Mouse (Mus musculus) heart, embryonic 11.5 days (tissue): ENCODE measurements around the gene Epb41l4b. TPM values are rescaled to one million over a fixed set of nuclear protein-coding genes. Genes with fewer than 3 reads are reported as not detected.

Experiments
- ATAC-seq: fragments of 200-750 bp; cut with Nextera tagmentation; replicated peaks from 2 replicates; pipeline ENCODE4 v1.8.0; 2017; ENCODE audit warnings: moderate library complexity; ENCODE audit not compliant: insufficient number of reproducible peaks, low FRiP score, low TSS enrichment
- H3K27ac ChIP-seq: fragments of 300-500 bp; sonication (generic); 2 replicates; pipeline ENCODE4 v1.5.1; 2014; ENCODE audit warnings: mild to moderate bottlenecking, low read depth, low read length
- H3K27me3 ChIP-seq: fragments of 300-500 bp; sonication (generic); 2 replicates; pipeline ENCODE4 v1.6.1; 2014; ENCODE audit warnings: mild to moderate bottlenecking, low read length, mixed read lengths; ENCODE audit not compliant: control insufficient read depth, insufficient read depth
- H3K36me3 ChIP-seq: fragments of 300-500 bp; sonication (generic); 2 replicates; pipeline ENCODE4 v1.6.1; 2014; ENCODE audit warnings: mild to moderate bottlenecking, low read length, moderate library complexity, mixed read lengths; ENCODE audit not compliant: control insufficient read depth, insufficient read depth
- H3K4me1 ChIP-seq: fragments of 300-500 bp; sonication (generic); 2 replicates; pipeline ENCODE4 v1.6.1; 2014; ENCODE audit warnings: low read length; ENCODE audit not compliant: control insufficient read depth, insufficient read depth
- H3K4me2 ChIP-seq: fragments of 300-500 bp; sonication (generic); 2 replicates; pipeline ENCODE4 v1.6.1; 2014; ENCODE audit warnings: mild to moderate bottlenecking, moderate library complexity
- H3K4me3 ChIP-seq: fragments of 300-500 bp; sonication (generic); 2 replicates; pipeline ENCODE4 v1.5.1; 2014; ENCODE audit warnings: low read depth, low read length
- H3K9ac ChIP-seq: fragments of 300-500 bp; sonication (generic); 2 replicates; pipeline ENCODE4 v1.6.1; 2014; ENCODE audit warnings: mild to moderate bottlenecking, low read depth, low read length, moderate library complexity
- H3K9me3 ChIP-seq: fragments of 300-500 bp; sonication (generic); replicated peaks from 2 replicates; pipeline ENCODE4 v1.6.1; 2016; ENCODE audit warnings: low read length; ENCODE audit not compliant: control insufficient read depth
- WGBS: fragments of 180-500 bp; shearing (Covaris S2); extraction: QIAGEN DNeasy Blood & Tissue Kit; methylation state at CpG from one replicate; pipeline ENCODE4 v1.1.7; 2014; ENCODE audit not compliant: insufficient replicate concordance; 5-methylcytosine and 5-hydroxymethylcytosine counted together
- polyA plus RNA-seq: library from polyadenylated mRNA; unstranded; fragments of >200 nt; fragmentation: Nextera tagmentation; extraction: Ambion mirVana; gene quantifications from 2 replicates; pipeline ENCODE4 v1.2.1, GENCODE M21; 2014

The Epb41l4b gene
- polyA plus RNA-seq, 1 experiment from 2014 or later, result 0.67 TPM

DNA sequence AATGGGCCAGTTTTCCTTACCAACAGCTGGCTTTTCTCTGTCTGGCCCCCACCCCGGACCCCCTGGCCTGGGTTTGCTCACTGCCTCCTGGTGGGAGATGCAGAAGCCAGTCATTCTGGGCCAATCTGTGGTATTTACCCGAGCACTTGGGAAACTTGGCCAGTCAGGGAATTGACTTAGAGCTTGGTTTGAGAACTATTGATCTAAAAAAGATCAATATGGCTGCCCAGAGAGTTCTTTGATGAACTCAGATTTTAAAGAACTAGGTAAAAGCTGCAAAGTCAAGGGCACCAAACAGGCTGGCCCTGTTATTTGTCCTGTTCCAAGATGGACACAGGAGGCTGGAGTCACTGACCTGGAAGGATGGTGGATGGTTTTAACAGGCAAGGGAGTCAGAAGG lies 84.6 kb downstream of the Epb41l4b start:
- 71% methylated on average over 2 of the region's 2 CpGs for WGBS
- Histone ChIP-seq H3K27me3 (no peaks in the 10 kb centered on the region), H3K4me3 (no peak overlapping the region), H3K4me1 (0 out of 2 replicates have a peak, but pooled peaks cover 6% of the 10 kb centered on the region), H3K9ac (no peak overlapping the region), H3K4me2 (no peak overlapping the region), H3K36me3 (no peaks in the 10 kb centered on the region), H3K27ac (no peak overlapping the region), H3K9me3 (no peaks in the 10 kb centered on the region)
- no peak for ATAC-seq

DNA sequence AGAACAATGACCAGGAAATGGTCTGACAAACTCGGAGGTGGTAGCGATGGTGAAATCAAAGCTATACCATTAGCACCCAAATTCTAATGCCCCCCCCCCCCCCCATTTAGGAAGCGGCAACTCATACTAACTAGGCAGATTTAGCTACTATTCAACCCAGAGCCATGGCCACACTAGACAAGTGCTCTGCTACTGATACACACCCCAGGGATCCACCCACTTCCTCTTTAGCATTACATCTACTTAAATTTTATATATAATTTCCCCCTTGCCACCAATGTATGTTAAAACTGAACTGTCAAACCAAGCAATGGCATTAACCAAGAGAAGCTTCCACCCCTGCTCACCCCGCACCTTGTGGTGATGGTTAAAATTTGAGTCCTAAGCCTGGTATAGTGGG lies 85.6 kb downstream of the Epb41l4b start:
- H3K4me1 ChIP-seq, result 0 out of 2 replicates have a peak, but pooled peaks cover 6% of the 10 kb centered on the region
- 83% methylated on average over 4 of the region's 4 CpGs for WGBS
- no peak overlapping the region for H3K4me3 ChIP-seq
- H3K27me3 ChIP-seq, result no peaks in the 10 kb centered on the region
- H3K27ac ChIP-seq, result no peak overlapping the region
- no peak for ATAC-seq
- H3K36me3 ChIP-seq, result no peaks in the 10 kb centered on the region
- H3K9ac ChIP-seq, result no peak overlapping the region
- H3K9me3 ChIP-seq, result no peaks in the 10 kb centered on the region
- H3K4me2 ChIP-seq, result no peak overlapping the region

DNA sequence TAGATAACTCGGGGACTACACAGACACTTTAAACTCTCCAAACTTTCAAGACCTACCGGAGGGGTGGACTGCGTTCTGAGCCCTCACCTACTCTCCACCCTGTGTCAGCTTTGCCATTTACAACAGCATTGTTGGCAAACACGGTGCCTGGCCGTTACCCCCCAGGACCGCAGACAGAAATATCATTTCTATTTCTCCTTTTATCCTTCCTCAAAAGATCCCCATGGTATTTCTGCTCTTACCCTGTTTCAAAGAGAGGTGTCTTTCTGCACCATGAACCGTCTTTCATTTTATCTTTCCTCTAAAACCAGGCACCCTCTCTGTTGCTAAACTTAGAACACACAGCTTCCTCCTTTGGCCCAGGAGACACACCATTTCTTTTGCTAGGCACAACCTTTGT lies 87.6 kb downstream of the Epb41l4b start:
- WGBS, result 51% methylated on average over 7 of the region's 7 CpGs
- H3K4me3 ChIP-seq, result no peak overlapping the region

DNA sequence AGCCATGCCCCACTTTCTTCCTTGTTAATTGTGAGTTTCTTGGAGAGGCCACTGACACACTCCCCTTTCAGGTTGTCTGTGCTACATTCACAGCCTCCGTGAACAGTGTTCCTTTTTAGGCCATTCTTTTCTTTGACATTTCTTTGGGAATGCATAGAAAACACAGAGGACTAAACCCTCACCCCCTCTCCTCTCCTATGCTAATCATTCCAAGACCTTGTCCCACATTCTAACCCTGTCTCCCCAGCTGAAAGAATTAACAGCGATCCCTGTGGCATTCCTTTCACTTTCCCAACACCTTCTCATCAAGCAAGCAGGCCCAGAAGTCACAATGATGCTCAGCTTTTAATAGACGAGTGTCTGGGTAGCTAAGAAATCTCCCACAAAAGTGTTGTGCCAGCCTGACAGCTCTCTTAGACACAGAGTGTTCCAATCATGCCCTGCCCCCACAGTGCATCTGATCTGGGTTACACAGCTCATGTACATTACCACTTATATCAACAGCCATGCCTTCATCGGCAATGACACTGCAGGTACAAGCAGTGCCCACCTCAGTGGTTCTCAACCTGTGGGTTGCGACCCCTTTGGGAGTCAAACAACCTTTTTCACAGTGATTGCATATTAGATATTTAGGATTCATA lies 93.8 kb downstream of the Epb41l4b start:
- Histone ChIP-seq H3K4me3 (no peak overlapping the region), H3K27ac (no peak overlapping the region), H3K9ac (no peak overlapping the region), H3K36me3 (no peaks in the 10 kb centered on the region), H3K4me2 (no peak overlapping the region), H3K27me3 (no peaks in the 10 kb centered on the region), H3K9me3 (no peaks in the 10 kb centered on the region), H3K4me1 (no peaks in the 10 kb centered on the region)
- no peak for ATAC-seq
- WGBS, result 59% methylated on average over 5 of the region's 5 CpGs

More for the DNA sequence above, 87.6 kb downstream of the Epb41l4b start:
- no peaks in the 10 kb centered on the region for H3K9me3 ChIP-seq
- H3K27me3 ChIP-seq, result no peaks in the 10 kb centered on the region
- H3K9ac ChIP-seq, result no peak overlapping the region
- no peaks in the 10 kb centered on the region for H3K36me3 ChIP-seq
- no peak overlapping the region for H3K27ac ChIP-seq
- H3K4me2 ChIP-seq, result peak overlapping the region; percentile 2; the same call in 1 of the 2 replicates
- ATAC-seq, result no peak
- 0 out of 2 replicates have a peak, but pooled peaks cover 6% of the 10 kb centered on the region for H3K4me1 ChIP-seq

DNA sequence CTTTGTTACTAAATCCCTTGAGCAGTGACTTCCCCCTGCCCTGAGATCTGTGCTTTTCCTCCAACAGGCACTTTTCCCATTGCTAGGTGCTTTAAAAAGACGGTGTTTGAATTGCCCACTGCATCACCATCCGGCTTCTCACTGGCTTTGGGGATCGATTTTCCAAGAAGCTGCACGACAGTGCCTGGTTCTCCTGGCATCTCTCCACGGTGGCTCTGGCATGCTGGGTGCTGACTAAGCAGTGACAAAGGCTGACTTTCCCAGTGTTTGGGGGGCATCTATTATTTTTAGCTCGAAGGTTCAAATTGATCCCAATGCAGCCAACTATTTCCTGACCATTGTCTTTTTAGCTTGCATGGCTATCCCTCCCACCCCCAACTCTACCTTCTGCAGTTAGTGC lies 94.7 kb downstream of the Epb41l4b start:
- no peak overlapping the region for H3K4me2 ChIP-seq
- no peaks in the 10 kb centered on the region for H3K9me3 ChIP-seq
- no peak overlapping the region for H3K27ac ChIP-seq
- no peaks in the 10 kb centered on the region for H3K36me3 ChIP-seq
- ATAC-seq, result no peak
- H3K9ac ChIP-seq, result no peak overlapping the region
- no peaks in the 10 kb centered on the region for H3K27me3 ChIP-seq
- no peak overlapping the region for H3K4me3 ChIP-seq
- WGBS, result 63% methylated on average over 6 of the region's 6 CpGs
- no peaks in the 10 kb centered on the region for H3K4me1 ChIP-seq

DNA sequence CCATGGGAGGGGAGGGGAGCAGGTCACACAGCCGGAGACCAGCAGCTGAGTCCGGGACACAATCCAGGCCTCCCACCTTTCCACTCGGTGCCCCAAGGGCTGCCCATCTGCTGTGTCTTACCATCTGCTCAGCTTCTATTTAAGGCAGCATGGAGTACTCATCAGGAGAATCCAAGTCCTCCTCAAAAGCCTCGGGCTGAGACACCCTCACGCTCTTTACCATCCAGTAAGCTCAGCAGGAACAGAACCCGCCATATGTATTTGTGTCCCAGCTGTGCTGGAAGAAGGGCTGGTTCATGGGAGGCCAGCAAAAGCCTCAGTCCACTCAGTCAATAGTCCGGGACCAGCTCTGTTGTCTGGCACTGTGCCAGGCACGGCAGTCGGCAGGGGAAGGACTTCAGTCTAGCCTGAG lies 97.1 kb downstream of the Epb41l4b start:
- no peak overlapping the region for H3K4me3 ChIP-seq
- no peaks in the 10 kb centered on the region for H3K4me1 ChIP-seq
- no peak overlapping the region for H3K27ac ChIP-seq
- ATAC-seq, result no peak
- no peak overlapping the region for H3K4me2 ChIP-seq
- H3K9me3 ChIP-seq, result no peaks in the 10 kb centered on the region
- no peaks in the 10 kb centered on the region for H3K36me3 ChIP-seq
- no peak overlapping the region for H3K9ac ChIP-seq
- no peaks in the 10 kb centered on the region for H3K27me3 ChIP-seq
- 69% methylated on average over 9 of the region's 9 CpGs for WGBS

DNA sequence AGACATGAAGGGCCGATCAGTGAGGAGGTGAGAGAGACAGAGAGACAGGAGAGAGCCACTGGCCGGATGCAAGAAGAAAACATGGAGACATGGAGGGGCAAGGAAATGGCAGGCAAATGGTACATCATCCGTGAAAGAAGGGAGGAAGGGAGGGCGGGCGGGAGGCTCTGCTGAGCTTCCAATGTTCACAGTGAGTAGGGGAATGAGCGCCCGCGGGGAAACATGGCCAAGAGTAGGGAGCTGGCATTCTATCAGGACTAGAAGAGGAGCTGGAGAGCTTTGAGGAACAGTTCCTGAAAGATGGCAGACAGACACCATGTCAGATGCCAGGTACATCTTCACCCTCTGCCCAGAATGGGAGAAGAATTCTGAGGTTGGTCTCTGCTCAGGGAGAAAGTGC lies 99.6 kb downstream of the Epb41l4b start:
- no peak overlapping the region for H3K9ac ChIP-seq
- no peak for ATAC-seq
- H3K9me3 ChIP-seq, result no peaks in the 10 kb centered on the region
- H3K27me3 ChIP-seq, result no peaks in the 10 kb centered on the region
- H3K27ac ChIP-seq, result no peak overlapping the region
- 90% methylated on average over 8 of the region's 8 CpGs for WGBS
- no peak overlapping the region for H3K4me3 ChIP-seq
- H3K36me3 ChIP-seq, result no peaks in the 10 kb centered on the region
- H3K4me1 ChIP-seq, result peaks cover 4% of the 10 kb centered on the region; the same call in 1 of the 2 replicates
- no peak overlapping the region for H3K4me2 ChIP-seq

DNA sequence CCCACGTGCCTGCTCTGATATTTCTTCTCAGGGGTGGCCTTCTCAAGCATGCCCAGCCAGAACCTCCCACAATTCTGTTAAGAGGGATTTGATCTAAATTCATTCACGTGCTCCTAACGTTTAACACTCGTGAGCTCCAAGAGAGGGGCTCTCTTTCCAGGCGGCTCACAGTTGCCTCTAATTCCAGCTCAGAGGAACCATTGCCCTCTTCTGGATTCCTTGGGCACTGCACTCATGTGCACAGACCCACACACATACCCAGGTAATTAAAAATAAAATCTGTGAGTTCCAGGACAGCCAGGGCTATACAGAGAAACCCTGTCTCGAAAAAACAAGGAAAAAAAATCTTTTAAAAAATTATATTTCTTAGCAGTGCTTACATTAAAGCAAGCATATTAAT lies 101.6 kb downstream of the Epb41l4b start:
- Histone ChIP-seq H3K36me3 (no peaks in the 10 kb centered on the region), H3K4me3 (no peak overlapping the region), H3K27me3 (no peaks in the 10 kb centered on the region), H3K9ac (no peak overlapping the region), H3K27ac (no peak overlapping the region), H3K4me2 (no peak overlapping the region), H3K9me3 (no peaks in the 10 kb centered on the region), H3K4me1 (peaks cover 4% of the 10 kb centered on the region; the same call in 1 of the 2 replicates)
- 86% methylated on average over 6 of the region's 6 CpGs for WGBS
- no peak for ATAC-seq

DNA sequence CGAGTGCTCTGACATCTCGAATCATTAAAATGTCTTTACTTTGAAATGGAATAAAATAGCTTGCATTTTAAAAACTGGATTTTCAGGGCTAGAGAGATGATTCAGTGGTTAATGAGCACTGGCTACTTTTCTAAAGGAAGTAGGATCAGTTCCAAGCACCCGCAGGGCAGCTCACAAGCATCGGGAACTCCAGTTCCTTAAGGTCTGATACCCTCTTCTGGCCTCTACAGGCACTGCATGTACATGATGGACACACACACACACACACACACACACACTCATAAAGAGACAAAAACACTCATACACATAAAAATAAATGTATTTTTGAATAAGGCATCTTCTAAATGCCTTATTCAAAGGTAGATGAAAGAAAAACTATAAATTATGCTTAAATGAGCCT lies 102.0 kb downstream of the Epb41l4b start:
- Histone ChIP-seq H3K9me3 (no peaks in the 10 kb centered on the region), H3K27ac (no peak overlapping the region), H3K9ac (no peak overlapping the region), H3K4me3 (no peak overlapping the region), H3K36me3 (no peaks in the 10 kb centered on the region), H3K4me2 (no peak overlapping the region), H3K4me1 (peaks cover 4% of the 10 kb centered on the region; the same call in 1 of the 2 replicates), H3K27me3 (no peaks in the 10 kb centered on the region)
- ATAC-seq, result no peak
- WGBS, result 90% methylated on average over 4 of the region's 4 CpGs
